Mouse (Mus musculus) layer of hippocampus, postnatal 25 days (tissue): ENCODE measurements at regions not wholly inside any gene's neighbourhood (a gene's known extent, or its start where the extent isn't known, plus 50 kb on each side); places are given as distances from the start of the nearest gene placed in this dataset.
"Not testable (repeated sequence)": the region's sequence is repeated elsewhere in the genome, so short reads cannot be mapped to it uniquely, and the experiment has no call there.

Experiments used
- DNase-seq, 2 experiments: peaks; one replicate each; pipeline ENCODE4 v3.0.0; 2022; ENCODE audit warnings: mixed read lengths in 2 of 2, low spot score in 1 of 2; ENCODE audit errors: extremely low spot score in 1 of 2

DNA sequence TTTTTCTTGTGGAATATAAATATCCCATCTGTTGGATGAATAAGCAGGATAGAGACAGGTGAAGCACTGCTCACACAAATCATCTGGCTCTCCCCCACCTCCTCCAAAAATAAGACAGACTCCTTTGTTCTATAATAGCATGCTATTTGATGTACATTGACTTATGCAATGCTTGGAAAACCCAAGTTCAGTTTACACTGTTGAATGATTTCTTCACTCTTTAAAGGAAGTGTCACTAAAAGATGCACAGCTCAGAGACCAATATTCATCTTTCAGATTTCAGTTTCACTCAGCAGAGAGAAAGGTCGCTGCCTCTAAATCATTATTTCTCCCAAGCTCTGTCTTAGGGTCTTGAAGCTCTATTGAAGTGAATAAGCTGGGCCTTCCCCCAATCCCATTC, 417.4 kb downstream of the Hs3st1 start:
- DNase-seq, result no peak

- no peak for DNase-seq
These were observed 418.7 kb downstream of the Hs3st1 start for GRCm38 (mm10) chr5:39336484-39336985.

DNA sequence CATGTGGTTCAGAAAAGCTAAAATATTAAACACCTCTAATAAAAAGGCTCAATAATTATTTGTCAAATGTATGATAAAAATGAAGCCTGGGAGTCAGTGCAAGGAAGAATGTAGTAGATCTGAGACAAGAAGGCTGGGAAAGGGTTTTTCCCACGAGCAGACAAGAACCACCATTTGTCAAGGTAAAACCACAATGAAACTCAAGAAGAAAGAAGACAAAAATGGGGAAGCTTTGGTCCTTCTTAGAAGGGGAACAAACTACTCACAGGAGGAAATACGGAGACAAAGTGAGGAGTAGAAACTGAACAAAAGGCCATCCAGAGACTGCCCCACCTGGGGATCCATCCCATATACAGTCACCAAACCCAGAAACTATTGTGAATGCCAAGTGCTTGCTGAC, 420.0 kb downstream of the Hs3st1 start:
- DNase-seq, result no peak

DNA sequence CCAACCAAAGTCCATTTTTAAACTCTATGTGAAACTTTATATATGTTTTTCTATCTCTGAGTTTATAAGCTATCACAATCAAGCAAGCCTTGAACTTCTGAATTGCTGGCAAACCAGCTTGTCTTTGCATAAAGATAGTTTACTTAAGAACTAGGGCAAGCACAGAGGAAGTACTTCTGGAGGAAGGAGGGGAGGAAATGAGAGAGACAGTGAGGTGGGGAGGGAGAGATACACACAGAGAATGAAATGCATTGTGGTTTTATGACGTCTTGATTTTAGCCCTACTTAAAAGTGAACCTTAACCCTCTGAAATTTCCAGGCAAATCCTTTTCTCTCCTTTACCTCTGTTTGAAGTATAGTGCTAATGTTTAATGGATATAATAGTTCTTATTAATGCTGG, 421.0 kb downstream of the Hs3st1 start:
- DNase-seq, result no peak

- no peak for DNase-seq
These were observed 429.9 kb downstream of the Hs3st1 start for GRCm38 (mm10) chr5:39325399-39325798.

GRCm38 (mm10) chr5:39316478-39316877, 438.8 kb downstream of the Hs3st1 start:
- DNase-seq, result no peak

DNA sequence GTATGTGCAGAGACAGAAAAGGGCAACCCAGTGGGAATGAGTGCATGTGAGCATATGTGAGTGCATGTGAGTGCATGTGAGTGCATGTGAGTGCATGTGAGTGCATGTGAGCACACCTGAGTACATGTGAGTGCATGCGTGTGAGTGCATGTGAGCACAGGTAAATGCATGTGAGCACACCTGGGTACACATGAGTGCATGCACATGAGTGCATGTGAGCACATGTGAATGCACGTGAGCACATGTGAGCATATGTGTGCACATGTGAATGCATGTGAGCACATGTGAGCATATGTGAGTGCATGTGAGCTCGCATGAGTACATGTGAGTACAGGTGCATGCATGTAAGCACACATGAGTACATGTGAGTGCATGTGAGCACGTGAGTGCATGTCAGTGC, 434.6 kb upstream of the Clnk start:
- DNase-seq, result no peak

GRCm38 (mm10) chr5:39305794-39306193, 429.2 kb upstream of the Clnk start:
- DNase-seq, result no peak

DNA sequence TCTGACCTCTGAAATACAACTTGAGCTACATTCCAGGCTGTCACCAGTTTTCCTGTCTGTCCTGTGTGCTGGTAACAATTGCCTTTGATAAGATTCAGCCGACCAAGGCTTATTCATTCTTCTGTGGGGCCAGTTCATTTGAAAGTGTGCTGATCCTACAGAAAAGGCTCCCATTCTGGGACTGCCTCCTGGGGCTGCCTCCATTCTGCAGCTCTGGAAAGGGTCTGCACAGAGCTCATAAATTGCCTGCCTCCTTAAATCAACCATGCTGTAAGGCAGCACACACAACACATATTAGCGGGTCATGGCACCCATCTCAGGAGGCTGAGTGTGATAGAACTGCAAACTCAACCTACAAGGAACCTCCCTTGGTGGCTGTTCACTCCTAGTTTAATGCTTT, 416.2 kb upstream of the Clnk start:
- DNase-seq, result no peak

- DNase-seq, result no peak
These were observed 404.4 kb upstream of the Clnk start for GRCm38 (mm10) chr5:39281021-39281420.

GRCm38 (mm10) chr5:39273710-39274385, 397.2 kb upstream of the Clnk start:
- DNase-seq, result no peak

GRCm38 (mm10) chr5:39267106-39267505, 390.5 kb upstream of the Clnk start:
- no peak for DNase-seq

DNA sequence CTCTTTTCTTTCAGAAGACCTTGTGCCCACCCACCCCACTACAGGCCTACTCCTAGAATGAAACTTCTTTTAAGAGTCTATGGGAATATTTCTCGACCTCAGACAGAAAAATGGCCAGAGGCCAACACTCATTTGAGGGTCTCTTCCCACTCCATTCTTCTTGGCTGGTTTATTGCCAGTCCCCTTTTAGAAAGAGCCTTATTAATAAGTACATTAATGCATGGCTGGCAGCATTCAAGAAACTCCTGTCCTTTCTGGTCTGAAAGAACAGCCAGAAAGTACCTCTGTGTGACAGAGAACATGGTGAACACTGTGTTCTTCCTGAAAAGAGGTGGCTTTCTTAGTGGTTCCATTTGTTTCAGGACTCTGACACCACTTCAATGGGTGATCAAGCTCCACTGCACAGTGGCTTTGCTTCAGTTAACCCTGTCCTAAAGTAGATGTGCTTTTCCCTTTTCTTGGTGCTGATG, 384.1 kb upstream of the Clnk start:
- no peak for DNase-seq

GRCm38 (mm10) chr5:39257745-39258144, 381.1 kb upstream of the Clnk start:
- no peak for DNase-seq

GRCm38 (mm10) chr5:39252206-39252605, 375.6 kb upstream of the Clnk start:
- DNase-seq, result no peak

DNA sequence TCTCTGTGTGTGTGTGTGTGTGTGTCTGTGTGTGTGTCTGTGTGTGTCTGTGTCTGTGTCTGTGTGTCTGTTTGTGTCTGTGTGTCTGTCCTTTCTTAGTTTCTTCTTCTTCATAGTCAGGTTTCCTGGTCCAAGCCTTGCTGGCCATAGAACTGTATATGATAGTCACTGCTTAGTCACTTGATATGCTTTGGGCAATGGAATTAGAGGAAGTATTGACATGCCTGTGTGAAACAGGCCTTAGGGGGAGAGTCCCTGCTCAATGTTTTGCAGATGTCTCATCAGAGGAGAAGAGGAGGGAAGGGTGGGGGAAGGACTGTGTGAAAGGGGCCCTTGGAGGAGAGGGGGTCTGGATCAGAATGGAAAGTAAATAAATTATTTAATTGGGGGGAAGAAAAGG, 374.4 kb upstream of the Clnk start:
- no peak for DNase-seq

GRCm38 (mm10) chr5:39219698-39220097, 343.1 kb upstream of the Clnk start:
- DNase-seq, result no peak

GRCm38 (mm10) chr5:39216326-39216725, 339.7 kb upstream of the Clnk start:
- DNase-seq, result no peak

DNA sequence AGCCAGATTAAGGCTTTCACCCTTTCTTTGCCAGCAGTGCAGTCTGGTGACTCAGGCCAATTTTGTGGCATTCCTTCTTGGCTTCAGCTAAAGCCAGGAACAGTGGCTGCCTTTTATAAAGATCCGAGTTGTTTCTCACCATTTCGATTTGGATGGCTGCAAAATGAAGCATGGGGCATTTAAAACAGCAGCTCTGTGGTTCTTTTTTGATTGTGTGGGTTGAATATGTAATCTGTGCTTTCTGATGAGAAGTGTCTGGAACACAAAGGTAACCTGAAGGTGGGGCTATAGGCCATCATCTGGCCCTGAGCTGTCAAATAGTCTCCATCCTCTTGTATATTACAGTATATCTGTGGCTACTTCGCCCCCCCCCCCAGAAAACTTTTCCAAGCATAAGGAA, 338.4 kb upstream of the Clnk start:
- no peak for DNase-seq

DNA sequence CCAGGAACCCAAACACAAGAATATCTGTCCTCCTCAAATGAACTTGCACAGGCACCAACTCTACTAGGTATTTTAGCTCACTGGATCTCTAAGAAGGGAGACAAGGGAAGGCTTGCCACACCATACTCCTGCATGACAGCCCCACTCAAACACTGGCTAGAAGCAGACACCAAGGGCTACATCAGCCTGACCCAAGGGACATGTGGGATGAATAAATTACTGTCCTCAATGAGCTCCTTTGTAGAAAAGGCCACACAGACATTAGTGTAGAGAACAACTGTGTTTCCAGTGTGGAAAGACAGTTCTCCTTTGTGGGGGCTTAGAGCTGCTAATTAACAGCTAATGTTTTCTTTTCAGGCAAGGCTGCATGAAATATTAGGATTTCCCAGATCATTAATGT, 335.9 kb upstream of the Clnk start:
- DNase-seq, result no peak

- DNase-seq, result no peak
These were observed 322.2 kb upstream of the Clnk start for GRCm38 (mm10) chr5:39198856-39199255.

- not testable (repeated sequence) for DNase-seq
These were observed 314.5 kb upstream of the Clnk start for GRCm38 (mm10) chr5:39191153-39191552.
